Mouse (Mus musculus) liver, embryonic 18 days (tissue): ENCODE data around the gene Dleu7. TPM values are rescaled to one million over a fixed set of nuclear protein-coding genes. Genes with fewer than 3 reads are reported as not detected.

Experiments used
- polyA plus RNA-seq: library from polyadenylated mRNA; depleted of rRNA; stranded (reverse); fragments of >200 nt; gene quantifications from 2 replicates; pipeline ENCODE4 v1.2.3, GENCODE M21; 2012; rRNA removed

Dleu7 gene
- polyA plus RNA-seq, result 0.10 and 0.17 TPM in 2 replicates

GRCm38 (mm10) chr14:62292488-62293339 is at the start of gene Dleu7, which contains the start of gene Rnaseh2b:
Gene Dleu7, minus strand, starts transcription at chr14:62293047.
Gene Rnaseh2b, plus strand, starts transcription at chr14:62292589.

Other genes starting within 250 kb of the Dleu7 start
- 14.2 and 14.3 TPM in 2 replicates for gene Rnaseh2b, start 458 bp downstream of the Dleu7 start, polyA plus RNA-seq
- 0.01 TPM in 1 of 2 replicates, not detected in the other for gene Gucy1b2, start 163.2 kb upstream of the Dleu7 start, polyA plus RNA-seq